Comparison of ENCODE assay signal across 18 mouse cellular contexts in the genomic region with DNA sequence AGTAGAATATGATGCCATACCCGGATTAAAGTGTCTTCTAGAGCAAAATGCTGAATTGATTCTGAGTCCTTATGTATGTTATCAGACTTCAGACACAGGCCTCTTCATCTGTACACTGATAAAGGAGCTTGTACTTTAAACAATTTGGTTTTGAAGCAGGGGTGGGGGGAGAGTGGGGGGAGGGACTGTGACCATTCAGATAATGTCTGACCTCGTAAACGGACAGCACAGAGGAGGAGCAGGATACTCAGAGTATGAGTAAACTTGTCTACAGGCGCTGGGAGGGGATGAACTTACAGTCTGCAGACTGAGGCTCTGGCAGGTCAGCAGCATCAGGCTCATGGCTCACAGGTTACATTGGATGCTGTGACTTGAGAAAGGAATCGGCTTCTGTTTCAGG.
"Had no signal": no experiment of that assay in that cellular context is flagged by ENCODE, and none has a peak within 500 bp of the region (broad histone marks: within the 10 kb centered on the region; RNA-seq: fewer than 3 reads in every experiment).

No protein-coding gene starts in this region.

- H3K27me3 ChIP-seq: hindbrain, embryonic 15.5 days; limb, embryonic 15.5 days; midbrain, embryonic 13.5 days; neural tube, embryonic 15.5 days had no signal

- DNase-seq: kidney, adult 9 months; kidney, postnatal 36 days; lung, embryonic 14.5 days; lung, postnatal 10 days; lung, postnatal 4 days; spleen, adult 18-20 months; thymus, adult 18-20 months; thymus, postnatal 14 days had no signal

- H3K4me3 ChIP-seq: hindbrain, embryonic 15.5 days; layer of hippocampus, adult 2 months; limb, embryonic 15.5 days; megakaryocyte, embryonic 14.5 days; midbrain, embryonic 13.5 days; myocyte; neural tube, embryonic 15.5 days had no signal

- H3K9ac ChIP-seq: hindbrain, embryonic 15.5 days; limb, embryonic 15.5 days; lung, embryonic 14.5 days; midbrain, embryonic 13.5 days; neural tube, embryonic 15.5 days had no signal

- H3K36me3 ChIP-seq: hindbrain, embryonic 15.5 days; limb, embryonic 15.5 days; midbrain, embryonic 13.5 days; neural tube, embryonic 15.5 days had no signal

- ATAC-seq: inflammation-experienced regulatory T-cells, adult 6 months; intestine, postnatal 0 days; midbrain, embryonic 13.5 days had no signal

- H3K4me1 ChIP-seq: hindbrain, embryonic 15.5 days; limb, embryonic 15.5 days; midbrain, embryonic 13.5 days; neural tube, embryonic 15.5 days had no signal

- H3K9me3 ChIP-seq: hindbrain, embryonic 15.5 days; limb, embryonic 15.5 days; megakaryocyte, embryonic 14.5 days; midbrain, embryonic 13.5 days; neural tube, embryonic 15.5 days had no signal

- H3K4me2 ChIP-seq: hindbrain, embryonic 15.5 days; limb, embryonic 15.5 days; lung, embryonic 14.5 days; midbrain, embryonic 13.5 days; neural tube, embryonic 15.5 days had no signal

- H3K27ac ChIP-seq: hindbrain, embryonic 15.5 days; kidney, postnatal 0 days; layer of hippocampus, adult 2 months; limb, embryonic 15.5 days; midbrain, embryonic 13.5 days; neural tube, embryonic 15.5 days had no signal
